In genomic region chr6:55250809-55251208, GRCm38 (mm10) we compare ENCODE assay signal across 20 mouse cellular contexts. TPM values are rescaled to one million over a fixed set of nuclear protein-coding genes. Genes with fewer than 3 reads are reported as not detected.
DNase-seq lines count a peak whose midpoint lies in the region; ATAC-seq and TF ChIP-seq lines count a peak whose summit lies in the region.
"Had no signal": no experiment of that assay in that cellular context is flagged by ENCODE, and none has a peak within 500 bp of the region (broad histone marks: within the 10 kb centered on the region; RNA-seq: fewer than 3 reads in every experiment).

No protein-coding gene starts in this region.

- H3K4me1 ChIP-seq in lung, embryonic 14.5 days (ENCODE audit: insufficient read depth), result no peaks in the 10 kb centered on the region
- no peaks in the 10 kb centered on the region for H3K4me1 ChIP-seq in midbrain, postnatal 0 days (ENCODE audit: insufficient read depth, low read length)
- H3K4me1 ChIP-seq: forebrain, embryonic 12.5 days had no signal

- intact Hi-C loops in gastrocnemius, postnatal 14 days (cut with DNase I; ENCODE audit: low total_unique reads), result no loop called here

- no peak for TF ChIP-seq CTCF in lung, embryonic 14.5 days (IDR thresholded peaks at IDR 0.05; ENCODE audit: low read depth)
- TF ChIP-seq CTCF in midbrain, postnatal 0 days (IDR thresholded peaks at IDR 0.05), result no peak

- H3K4me2 ChIP-seq in lung, embryonic 14.5 days, result no peak overlapping the region
- H3K4me2 ChIP-seq in midbrain, postnatal 0 days (ENCODE audit: low read depth, low read length, poor library complexity, severe bottlenecking), result no peak overlapping the region
- H3K4me2 ChIP-seq: forebrain, embryonic 12.5 days had no signal

- ATAC-seq in lung, embryonic 14.5 days (ENCODE audit: insufficient read depth), result no peak
- ATAC-seq in midbrain, postnatal 0 days (ENCODE audit: low FRiP score), result no peak

- H3K27ac ChIP-seq in lung, embryonic 14.5 days (ENCODE audit: low read depth), result no peak overlapping the region
- H3K27ac ChIP-seq in midbrain, postnatal 0 days (ENCODE audit: low read depth, low read length), result no peak overlapping the region
- H3K27ac ChIP-seq: forebrain, embryonic 12.5 days; heart, adult 2 months; hindbrain, embryonic 10.5 days; kidney, postnatal 0 days had no signal

- 0 out of 2 replicates have a peak, but pooled peaks cover 5% of the 10 kb centered on the region for H3K36me3 ChIP-seq in lung, embryonic 14.5 days (ENCODE audit: insufficient read depth)
- H3K36me3 ChIP-seq in midbrain, postnatal 0 days (ENCODE audit: insufficient read depth, low read length), result no peaks in the 10 kb centered on the region

- H3K9me3 ChIP-seq in lung, embryonic 14.5 days (ENCODE audit: low read depth, low read length), result no peaks in the 10 kb centered on the region
- no peaks in the 10 kb centered on the region for H3K9me3 ChIP-seq in midbrain, postnatal 0 days (ENCODE audit: low read length)
- H3K9me3 ChIP-seq: forebrain, embryonic 12.5 days; hindbrain, embryonic 10.5 days had no signal

- peak; percentile 38 for DNase-seq in gastrocnemius, postnatal 14 days
- no peak for DNase-seq in gastrocnemius, postnatal 10 days
- DNase-seq in lung, embryonic 14.5 days, result peak; percentile 31
- DNase-seq in lung, postnatal 25 days (ENCODE audit: low spot score), result no peak
- DNase-seq in brain, adult 2 months (ENCODE audit: low read depth, low spot score), result peak; percentile 52
- peak; percentile 53 for DNase-seq in skeletal muscle tissue, adult 2 months (ENCODE audit: low read depth, low spot score)
- DNase-seq in midbrain, postnatal 0 days (ENCODE audit: low spot score), result no peak
- DNase-seq: B cell, adult 2 months; cerebellum, adult 9-10 months; kidney, adult 11 months; layer of hippocampus, postnatal 36 days; midbrain, embryonic 14.5 days; spleen, adult 18-20 months; thymus, postnatal 4 days had no signal

- 60% methylated on average over 11 of the region's 11 CpGs for WGBS in lung, embryonic 14.5 days
- 82% methylated on average over 11 of the region's 11 CpGs for WGBS in midbrain, postnatal 0 days

- H3K27me3 ChIP-seq in lung, embryonic 14.5 days (ENCODE audit: insufficient read depth, low read length), result no peaks in the 10 kb centered on the region
- H3K27me3 ChIP-seq in midbrain, postnatal 0 days (ENCODE audit: insufficient read depth, low read length), result no peaks in the 10 kb centered on the region
- H3K27me3 ChIP-seq: forebrain, embryonic 12.5 days had no signal

- H3K9ac ChIP-seq in lung, embryonic 14.5 days, result no peak overlapping the region
- no peak overlapping the region for H3K9ac ChIP-seq in midbrain, postnatal 0 days (replicated peaks; ENCODE audit: low read length, poor library complexity, severe bottlenecking)
- H3K9ac ChIP-seq: forebrain, embryonic 12.5 days had no signal

- no peak overlapping the region for H3K4me3 ChIP-seq in lung, embryonic 14.5 days (ENCODE audit: low read depth, low read length)
- no peak overlapping the region for H3K4me3 ChIP-seq in midbrain, postnatal 0 days (ENCODE audit: low read depth, low read length)
- H3K4me3 ChIP-seq: forebrain, embryonic 12.5 days; heart, adult 2 months; hindbrain, embryonic 10.5 days; megakaryocyte, embryonic 14.5 days; myocyte had no signal

RNA-seq across cellular contexts. Expression of gene Mindy4, which starts 47.6 kb away (rescaled TPM):
- total RNA-seq in gastrocnemius, postnatal 14 days (2021), result 1 to 10 TPM; 2.6 to 3.7 TPM
- total RNA-seq in gastrocnemius, postnatal 10 days (2021), result 1 to 10 TPM; 3.3 to 4.1 TPM
- polyA plus RNA-seq in lung, embryonic 14.5 days (2014; fragmentation: Nextera tagmentation; extraction: Ambion mirVana), result 17.7 and 18.8 TPM in 2 replicates
- total RNA-seq in midbrain, postnatal 0 days (2014; rRNA removed), result 8.8 and 10.9 TPM in 2 replicates
- 9.6 and 10.0 TPM in 2 replicates for polyA plus RNA-seq in midbrain, postnatal 0 days (2015; fragmentation: Nextera tagmentation; extraction: Ambion mirVana)

Comparison
In these comparisons a context has a peak if more than half of its experiments do, and no peak if none do; other contexts are left out.
1. DNase-seq: peak in gastrocnemius, postnatal 14 days (single experiment), lung, embryonic 14.5 days (single experiment), brain, adult 2 months (single experiment) and skeletal muscle tissue, adult 2 months (single experiment); none in gastrocnemius, postnatal 10 days (single experiment), lung, postnatal 25 days (single experiment) and midbrain, postnatal 0 days (single experiment).